Mouse (Mus musculus): Measurements from ENCODE around the gene Setd5.

DNA sequence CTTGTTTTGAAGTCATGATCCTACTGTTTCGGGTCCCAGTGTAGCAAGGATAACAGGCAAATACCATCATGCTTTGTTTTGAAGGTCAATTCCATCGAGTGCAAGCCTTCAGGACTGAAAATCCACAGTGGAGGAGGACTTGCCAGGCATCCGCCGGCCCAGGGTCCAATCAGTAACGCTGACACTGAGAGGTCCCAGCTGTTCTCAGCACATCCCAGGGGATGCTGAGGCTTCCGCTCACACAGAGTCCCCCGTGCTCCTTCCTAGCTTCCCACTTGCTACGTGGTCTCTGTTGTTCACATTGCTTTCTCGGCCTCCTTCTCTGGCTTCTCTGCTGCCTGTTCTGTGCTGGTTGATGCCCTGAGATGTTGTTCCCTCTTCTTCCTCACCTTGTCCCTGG lies 107.0 kb downstream of the Setd5 start:
- TF ChIP-seq POLR2A (IDR thresholded peaks at IDR 0.05; ENCODE audit: insufficient read depth, low read depth, low read length) (no peak), CTCF (IDR thresholded peaks at IDR 0.05) (no peak)

Data from heart, adult 2 months (tissue).